Mouse (Mus musculus) bone marrow macrophage, adult 2 months (primary cell): Measurements from ENCODE around the gene Tmem98. TPM values are rescaled to one million over a fixed set of nuclear protein-coding genes. Genes with fewer than 3 reads are reported as not detected.

ENCODE experiments used
- H3K27ac ChIP-seq: 2 replicates; pipeline ENCODE4 v1.5.1; 2012; ENCODE audit warnings: low read depth, low read length; ENCODE audit not compliant: insufficient read depth
- H3K4me1 ChIP-seq: 2 replicates; pipeline ENCODE4 v1.6.1; 2012; ENCODE audit warnings: low read length; ENCODE audit not compliant: control insufficient read depth, insufficient read depth
- H3K4me3 ChIP-seq: 2 replicates; pipeline ENCODE4 v1.5.1; 2012; ENCODE audit warnings: mild to moderate bottlenecking, low read length, moderate library complexity; ENCODE audit not compliant: insufficient read depth
- CTCF ChIP-seq: IDR thresholded peaks from 2 replicates; pipeline ENCODE4 v1.5.1; 2012; ENCODE audit warnings: low read depth, mild to moderate bottlenecking, low read length, moderate library complexity
- POLR2A ChIP-seq: IDR thresholded peaks from 2 replicates; pipeline ENCODE4 v1.6.1; 2012; ENCODE audit warnings: mild to moderate bottlenecking, low read depth, low read length, borderline replicate concordance
- polyA plus RNA-seq: library from polyadenylated mRNA; stranded (reverse); fragments of >200 nt; gene quantifications from 2 replicates; pipeline ENCODE4 v1.2.4, GENCODE M21; 2012; ENCODE audit not compliant: missing spikeins, insufficient read depth, insufficient read length

Tmem98 gene
- 0.49 TPM in 1 of 2 replicates, not detected in the other for polyA plus RNA-seq

GRCm38 (mm10) chr11:80809993-80810821 lies at the start of gene Tmem98:
Gene Tmem98 (plus strand): TSS chr11:80810175.
- Histone ChIP-seq H3K27ac (no peak within 1 kb of the TSS), H3K4me3 (peak within 1 kb of the TSS; percentile 11; the same call in 1 of the 2 replicates), H3K4me1 (no peaks in the 10 kb centered on the region)
- TF ChIP-seq CTCF: no peak
- TF ChIP-seq POLR2A: no peak

- TF ChIP-seq POLR2A (no peak), CTCF (no peak)
- H3K27ac ChIP-seq: no peak overlapping the region
- no peaks in the 10 kb centered on the region for H3K4me1 ChIP-seq
- H3K4me3 ChIP-seq: no peak overlapping the region
Measured at GRCm38 (mm10) chr11:80761285-80761974, 48.5 kb upstream of the Tmem98 start.

- TF ChIP-seq POLR2A (no peak), CTCF (no peak)
- Histone ChIP-seq H3K4me1 (no peaks in the 10 kb centered on the region), H3K4me3 (no peak overlapping the region), H3K27ac (no peak overlapping the region)
Measured at GRCm38 (mm10) chr11:80762066-80762465, 47.9 kb upstream of the Tmem98 start.

GRCm38 (mm10) chr11:80766068-80766467 lies 43.9 kb upstream of the Tmem98 start:
- TF ChIP-seq CTCF (no peak), POLR2A (no peak)
- H3K27ac ChIP-seq: no peak overlapping the region
- H3K4me1 ChIP-seq: no peaks in the 10 kb centered on the region

GRCm38 (mm10) chr11:80766472-80767319 lies 43.3 kb upstream of the Tmem98 start:
- Histone ChIP-seq H3K27ac (no peak overlapping the region), H3K4me3 (no peak overlapping the region), H3K4me1 (no peaks in the 10 kb centered on the region)
- TF ChIP-seq POLR2A (no peak), CTCF (no peak)

More at GRCm38 (mm10) chr11:80766068-80766467, 43.9 kb upstream of the Tmem98 start:
- H3K4me3 ChIP-seq: no peak overlapping the region

GRCm38 (mm10) chr11:80767320-80767617 lies 42.7 kb upstream of the Tmem98 start:
- Histone ChIP-seq H3K27ac (no peak overlapping the region), H3K4me1 (no peaks in the 10 kb centered on the region), H3K4me3 (no peak overlapping the region)
- TF ChIP-seq POLR2A (no peak), CTCF (no peak)

GRCm38 (mm10) chr11:80771186-80771585 lies 38.8 kb upstream of the Tmem98 start:
- H3K27ac ChIP-seq: no peak overlapping the region
- no peaks in the 10 kb centered on the region for H3K4me1 ChIP-seq
- no peak for TF ChIP-seq POLR2A
- TF ChIP-seq CTCF: no peak
- no peak overlapping the region for H3K4me3 ChIP-seq

GRCm38 (mm10) chr11:80771596-80772250 lies 38.3 kb upstream of the Tmem98 start:
- Histone ChIP-seq H3K4me1 (no peaks in the 10 kb centered on the region), H3K4me3 (no peak overlapping the region), H3K27ac (no peak overlapping the region)
- TF ChIP-seq POLR2A: no peak

GRCm38 (mm10) chr11:80772595-80773210 lies 37.3 kb upstream of the Tmem98 start:
- H3K27ac ChIP-seq: no peak overlapping the region

More at GRCm38 (mm10) chr11:80772595-80773210, 37.3 kb upstream of the Tmem98 start:
- Histone ChIP-seq H3K4me3 (no peak overlapping the region), H3K4me1 (no peaks in the 10 kb centered on the region)
- no peak for TF ChIP-seq POLR2A
- TF ChIP-seq CTCF: no peak
